8 mouse cellular contexts compared by ENCODE assay signal in the genomic region with DNA sequence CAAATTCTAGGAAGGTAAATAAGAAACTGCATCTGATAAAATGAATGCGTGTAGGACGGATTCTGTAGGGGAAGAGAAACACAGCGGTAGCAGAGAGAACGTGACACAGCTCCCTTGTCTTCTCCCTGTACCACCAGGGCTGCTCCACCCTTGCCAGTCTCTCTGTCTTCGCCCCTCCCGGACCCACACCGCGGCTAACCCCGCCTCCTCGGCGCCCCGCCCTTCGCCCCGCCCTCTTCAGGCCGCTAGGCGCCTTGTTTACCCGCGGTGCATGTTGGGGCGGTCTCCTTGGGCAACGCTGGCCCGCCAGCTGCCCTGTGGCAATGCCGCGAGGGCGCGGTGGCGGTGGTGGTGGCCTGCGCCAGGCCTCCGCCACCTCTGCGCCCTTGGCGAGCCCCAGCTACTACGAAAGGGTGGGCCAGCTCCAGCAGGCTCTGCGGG. TPM values are rescaled to one million over a fixed set of nuclear protein-coding genes. Genes with fewer than 3 reads are reported as not detected.
DNase-seq lines count a peak whose midpoint lies in the region; ATAC-seq and TF ChIP-seq lines count a peak whose summit lies in the region.

A gene (plus strand): TSS at position 266 of the 441 bp plus-strand sequence.

- peak within 1 kb of the TSS; percentile 55 for H3K27ac ChIP-seq in embryonic facial prominence, embryonic 12.5 days
- peak within 1 kb of the TSS; percentile 55 for H3K27ac ChIP-seq in kidney, adult 2 months (ENCODE audit: insufficient read depth, low read depth, low read length)
- H3K27ac ChIP-seq in limb, embryonic 11.5 days (replicated peaks; ENCODE audit: low read depth, low read length), result no peak within 1 kb of the TSS
- H3K27ac ChIP-seq in midbrain, embryonic 13.5 days, result peak within 1 kb of the TSS; percentile 89
- no peak within 1 kb of the TSS for H3K27ac ChIP-seq in small intestine, adult 2 months (ENCODE audit: insufficient read depth, low read depth, low read length)

- no peaks in the 10 kb centered on the region for H3K27me3 ChIP-seq in embryonic facial prominence, embryonic 12.5 days
- H3K27me3 ChIP-seq in kidney, adult 2 months (replicated peaks; ENCODE audit: control insufficient read depth, insufficient read depth, low read length), result no peaks in the 10 kb centered on the region
- H3K27me3 ChIP-seq in limb, embryonic 11.5 days (ENCODE audit: control insufficient read depth, insufficient read depth, low read length), result no peaks in the 10 kb centered on the region
- H3K27me3 ChIP-seq in midbrain, embryonic 13.5 days, result 0 out of 2 replicates have a peak, but pooled peaks cover 12% of the 10 kb centered on the region
- no peaks in the 10 kb centered on the region for H3K27me3 ChIP-seq in small intestine, adult 2 months (ENCODE audit: control insufficient read depth, insufficient read depth, low read length)

- TF ChIP-seq POLR2A in kidney, adult 2 months (IDR thresholded peaks at IDR 0.05; ENCODE audit: low read depth, low read length), result peak; percentile 36
- TF ChIP-seq POLR2A in small intestine, adult 2 months (IDR thresholded peaks at IDR 0.05; ENCODE audit: low read depth, low read length), result peak; percentile 67; the same call in 1 of the 2 replicates

- H3K4me1 ChIP-seq in embryonic facial prominence, embryonic 12.5 days, result no peaks in the 10 kb centered on the region
- H3K4me1 ChIP-seq in kidney, adult 2 months (ENCODE audit: control insufficient read depth, insufficient read depth, low read length), result no peaks in the 10 kb centered on the region
- no peaks in the 10 kb centered on the region for H3K4me1 ChIP-seq in limb, embryonic 11.5 days (ENCODE audit: control insufficient read depth, insufficient read depth, low read length)
- H3K4me1 ChIP-seq in midbrain, embryonic 13.5 days (replicated peaks), result peaks cover 5% of the 10 kb centered on the region; the same call in 1 of the 2 replicates
- no peaks in the 10 kb centered on the region for H3K4me1 ChIP-seq in small intestine, adult 2 months (ENCODE audit: control insufficient read depth, insufficient read depth, insufficient read length, low read length)

- peak; percentile 96 for DNase-seq in 3T3-L1 (ENCODE audit: low read depth, low spot score)
- DNase-seq in adrenal gland, postnatal 36 days, result peak; percentile 97 to 98
- peak; percentile 96 to 97 for DNase-seq in heart, adult 18-20 months
- peak; percentile 97 for DNase-seq in kidney, adult 2 months
- DNase-seq in limb, embryonic 11.5 days (ENCODE audit: low spot score), result peak; percentile 97

- no peaks in the 10 kb centered on the region for H3K9me3 ChIP-seq in embryonic facial prominence, embryonic 12.5 days
- H3K9me3 ChIP-seq in limb, embryonic 11.5 days (ENCODE audit: control insufficient read depth, low read length), result no peaks in the 10 kb centered on the region
- no peaks in the 10 kb centered on the region for H3K9me3 ChIP-seq in midbrain, embryonic 13.5 days

- H3K4me3 ChIP-seq in embryonic facial prominence, embryonic 12.5 days, result peak within 1 kb of the TSS; percentile 69
- peak within 1 kb of the TSS; percentile 97 for H3K4me3 ChIP-seq in kidney, adult 2 months (ENCODE audit: insufficient read depth, low read depth, low read length)
- peak within 1 kb of the TSS; percentile 69 for H3K4me3 ChIP-seq in limb, embryonic 11.5 days (ENCODE audit: low read depth, low read length)
- peak within 1 kb of the TSS; percentile 83 for H3K4me3 ChIP-seq in midbrain, embryonic 13.5 days (replicated peaks)
- peak within 1 kb of the TSS; percentile 82 for H3K4me3 ChIP-seq in small intestine, adult 2 months (ENCODE audit: low read depth, low read length)

- no peak for TF ChIP-seq CTCF in kidney, adult 2 months (conservative IDR thresholded peaks at IDR 0.05; ENCODE audit: insufficient read depth, insufficient read length, low read depth, low read length)
- TF ChIP-seq CTCF in small intestine, adult 2 months (IDR thresholded peaks at IDR 0.05; ENCODE audit: extremely low read depth, insufficient read length, insufficient replicate concordance, low read depth, low read length), result no peak

- under 1% methylated on average over 32 of the region's 32 CpGs for WGBS in embryonic facial prominence, embryonic 12.5 days
- WGBS in kidney, adult 2 months, result 3% methylated on average over 32 of the region's 32 CpGs
- 0% methylated on average over 32 of the region's 32 CpGs for WGBS in limb, embryonic 11.5 days
- 2% methylated on average over 32 of the region's 32 CpGs for WGBS in midbrain, embryonic 13.5 days
- under 1% methylated on average over 32 of the region's 32 CpGs for WGBS in small intestine, adult 2 months

- peak within 1 kb of the TSS; percentile 62 for H3K4me2 ChIP-seq in embryonic facial prominence, embryonic 12.5 days (replicated peaks)
- peak within 1 kb of the TSS; percentile 79 for H3K4me2 ChIP-seq in limb, embryonic 11.5 days (ENCODE audit: low read depth, severe bottlenecking)
- peak within 1 kb of the TSS; percentile 80 for H3K4me2 ChIP-seq in midbrain, embryonic 13.5 days (replicated peaks)

- H3K9ac ChIP-seq in embryonic facial prominence, embryonic 12.5 days, result peak within 1 kb of the TSS; percentile 65
- H3K9ac ChIP-seq in limb, embryonic 11.5 days (ENCODE audit: low read length), result peak within 1 kb of the TSS; percentile 75
- peak within 1 kb of the TSS; percentile 82 for H3K9ac ChIP-seq in midbrain, embryonic 13.5 days (replicated peaks)

- no peaks in the 10 kb centered on the region for H3K36me3 ChIP-seq in embryonic facial prominence, embryonic 12.5 days
- H3K36me3 ChIP-seq in kidney, adult 2 months (ENCODE audit: control insufficient read depth, insufficient read depth, low read length), result no peaks in the 10 kb centered on the region
- H3K36me3 ChIP-seq in limb, embryonic 11.5 days (ENCODE audit: control insufficient read depth, insufficient read depth, low read length), result no peaks in the 10 kb centered on the region
- H3K36me3 ChIP-seq in midbrain, embryonic 13.5 days, result no peaks in the 10 kb centered on the region
- no peaks in the 10 kb centered on the region for H3K36me3 ChIP-seq in small intestine, adult 2 months (ENCODE audit: control insufficient read depth, insufficient read depth, low read length)

- ATAC-seq in embryonic facial prominence, embryonic 12.5 days (ENCODE audit: insufficient number of reproducible peaks, insufficient read depth, low FRiP score, low TSS enrichment), result peak; percentile 99
- peak; percentile 99 for ATAC-seq in limb, embryonic 11.5 days (ENCODE audit: insufficient number of reproducible peaks, low FRiP score, low TSS enrichment, low read depth)
- peak; percentile 98 for ATAC-seq in midbrain, embryonic 13.5 days

RNA-seq across cellular contexts. Expression of the gene that starts here (rescaled TPM):
- total RNA-seq in adrenal gland, postnatal 36 days (2021), result 10 to 100 TPM; 46.4 to 47.3 TPM
- polyA plus RNA-seq in embryonic facial prominence, embryonic 12.5 days (2016; fragmentation: Nextera tagmentation; extraction: Ambion mirVana), result 27.1 and 29.8 TPM in 2 replicates
- 100 to 1,000 TPM; 102 to 117 TPM for total RNA-seq in heart, adult 18-20 months (2021)
- polyA plus RNA-seq in kidney, adult 2 months (2012; rRNA removed), result 7.7 and 11.5 TPM in 2 replicates
- polyA plus RNA-seq in limb, embryonic 11.5 days (2014; fragmentation: Nextera tagmentation; extraction: Ambion mirVana), result 31.1 and 34.3 TPM in 2 replicates
- polyA plus RNA-seq in midbrain, embryonic 13.5 days (2015; fragmentation: Nextera tagmentation; extraction: Ambion mirVana), result 33.5 and 34.9 TPM in 2 replicates
- polyA plus RNA-seq in small intestine, adult 2 months (2012; rRNA removed), result 0.46 and 0.76 TPM in 2 replicates

Comparison
In these comparisons a context has a peak if more than half of its experiments do, and no peak if none do; other contexts are left out.
1. H3K27ac ChIP-seq: peak in embryonic facial prominence, embryonic 12.5 days (single experiment), kidney, adult 2 months (single experiment) and midbrain, embryonic 13.5 days (single experiment); none in limb, embryonic 11.5 days (single experiment) and small intestine, adult 2 months (single experiment).
2. Peak in every context shown above with its lines, with median percentiles within 50 percentile points of each other: DNase-seq, ATAC-seq, H3K4me2 ChIP-seq, H3K4me3 ChIP-seq and H3K9ac ChIP-seq.